Mouse (Mus musculus): Measurements from ENCODE around the gene Krtap1-3. TPM values are rescaled to one million over a fixed set of nuclear protein-coding genes. Genes with fewer than 3 reads are reported as not detected.

Krtap1-3 gene
- polyA plus RNA-seq, 1 experiment from 2014 or later, result not detected

Other genes with a start within 250 kb of the Krtap1-3 start
- not detected in 2 replicates for gene Krt27, start 240.2 kb downstream of the Krtap1-3 start, polyA plus RNA-seq (2015; fragmentation: Nextera tagmentation; extraction: Ambion mirVana)
- gene Krt28, start 216.4 kb downstream of the Krtap1-3 start, polyA plus RNA-seq (2015; fragmentation: Nextera tagmentation; extraction: Ambion mirVana), result 0.07 TPM in 1 of 2 replicates, not detected in the other
- gene Krt10, start 202.0 kb downstream of the Krtap1-3 start, polyA plus RNA-seq (2015; fragmentation: Nextera tagmentation; extraction: Ambion mirVana), result 15.5 and 16.4 TPM in 2 replicates
- gene Krt12, start 169.1 kb downstream of the Krtap1-3 start, polyA plus RNA-seq (2015; fragmentation: Nextera tagmentation; extraction: Ambion mirVana), result not detected in 2 replicates
- 101 and 110 TPM in 2 replicates for gene Krt20, start 153.2 kb downstream of the Krtap1-3 start, polyA plus RNA-seq (2015; fragmentation: Nextera tagmentation; extraction: Ambion mirVana)
- 18.4 and 19.6 TPM in 2 replicates for gene Krt23, start 98.2 kb downstream of the Krtap1-3 start, polyA plus RNA-seq (2015; fragmentation: Nextera tagmentation; extraction: Ambion mirVana)
- gene Krt39, start 70.0 kb downstream of the Krtap1-3 start, polyA plus RNA-seq (2015; fragmentation: Nextera tagmentation; extraction: Ambion mirVana), result not detected in 2 replicates
- gene Krt40, start 48.2 kb downstream of the Krtap1-3 start, polyA plus RNA-seq (2015; fragmentation: Nextera tagmentation; extraction: Ambion mirVana), result not detected in 2 replicates
- not detected in 2 replicates for gene Krtap3-3, start 40.5 kb downstream of the Krtap1-3 start, polyA plus RNA-seq (2015; fragmentation: Nextera tagmentation; extraction: Ambion mirVana)
- not detected in 2 replicates for gene Krtap3-2, start 34.5 kb downstream of the Krtap1-3 start, polyA plus RNA-seq (2015; fragmentation: Nextera tagmentation; extraction: Ambion mirVana)
- not detected in 2 replicates for gene Gm11939, start 31.9 kb downstream of the Krtap1-3 start, polyA plus RNA-seq (2015; fragmentation: Nextera tagmentation; extraction: Ambion mirVana)
- gene Krtap3-1, start 24.7 kb downstream of the Krtap1-3 start, polyA plus RNA-seq (2015; fragmentation: Nextera tagmentation; extraction: Ambion mirVana), result not detected in 2 replicates
- gene Krtap1-5, start 10.3 kb downstream of the Krtap1-3 start, polyA plus RNA-seq (2015; fragmentation: Nextera tagmentation; extraction: Ambion mirVana), result not detected in 2 replicates
- gene Krtap1-4, start 7.7 kb downstream of the Krtap1-3 start, polyA plus RNA-seq (2015; fragmentation: Nextera tagmentation; extraction: Ambion mirVana), result not detected in 2 replicates
- gene Krtap9-3, start 6.8 kb upstream of the Krtap1-3 start, polyA plus RNA-seq (2015; fragmentation: Nextera tagmentation; extraction: Ambion mirVana), result not detected in 2 replicates
- gene Gm11938, start 12.0 kb upstream of the Krtap1-3 start, polyA plus RNA-seq (2015; fragmentation: Nextera tagmentation; extraction: Ambion mirVana), result not detected in 2 replicates
- gene Gm11937, start 18.9 kb upstream of the Krtap1-3 start, polyA plus RNA-seq (2015; fragmentation: Nextera tagmentation; extraction: Ambion mirVana), result not detected in 2 replicates
- not detected in 2 replicates for gene Krtap2-4, start 23.5 kb upstream of the Krtap1-3 start, polyA plus RNA-seq (2015; fragmentation: Nextera tagmentation; extraction: Ambion mirVana)
- gene Gm11562, start 29.1 kb upstream of the Krtap1-3 start, polyA plus RNA-seq (2015; fragmentation: Nextera tagmentation; extraction: Ambion mirVana), result not detected in 2 replicates
- gene Krtap4-1, start 36.9 kb upstream of the Krtap1-3 start, polyA plus RNA-seq (2015; fragmentation: Nextera tagmentation; extraction: Ambion mirVana), result not detected in 2 replicates
- not detected in 2 replicates for gene Krtap4-2, start 43.7 kb upstream of the Krtap1-3 start, polyA plus RNA-seq (2015; fragmentation: Nextera tagmentation; extraction: Ambion mirVana)
- not detected in 2 replicates for gene Krtap4-7, start 52.8 kb upstream of the Krtap1-3 start, polyA plus RNA-seq (2015; fragmentation: Nextera tagmentation; extraction: Ambion mirVana)
- gene Gm11555, start 58.9 kb upstream of the Krtap1-3 start, polyA plus RNA-seq (2015; fragmentation: Nextera tagmentation; extraction: Ambion mirVana), result not detected in 2 replicates
- gene Gm11563, start 67.6 kb upstream of the Krtap1-3 start, polyA plus RNA-seq (2015; fragmentation: Nextera tagmentation; extraction: Ambion mirVana), result not detected in 2 replicates
- gene Krtap4-6, start 74.6 kb upstream of the Krtap1-3 start, polyA plus RNA-seq (2015; fragmentation: Nextera tagmentation; extraction: Ambion mirVana), result not detected in 2 replicates
- not detected in 2 replicates for gene Gm14190, start 99.4 kb upstream of the Krtap1-3 start, polyA plus RNA-seq (2015; fragmentation: Nextera tagmentation; extraction: Ambion mirVana)
- not detected in 2 replicates for gene Gm14180, start 143.0 kb upstream of the Krtap1-3 start, polyA plus RNA-seq (2015; fragmentation: Nextera tagmentation; extraction: Ambion mirVana)
- gene Gm11595, start 181.6 kb upstream of the Krtap1-3 start, polyA plus RNA-seq (2015; fragmentation: Nextera tagmentation; extraction: Ambion mirVana), result not detected in 2 replicates
- gene Krtap4-8, start 189.4 kb upstream of the Krtap1-3 start, polyA plus RNA-seq (2015; fragmentation: Nextera tagmentation; extraction: Ambion mirVana), result not detected in 2 replicates
- gene Krtap4-9, start 193.9 kb upstream of the Krtap1-3 start, polyA plus RNA-seq (2015; fragmentation: Nextera tagmentation; extraction: Ambion mirVana), result not detected in 2 replicates
- not detected in 2 replicates for gene Gm11596, start 202.1 kb upstream of the Krtap1-3 start, polyA plus RNA-seq (2015; fragmentation: Nextera tagmentation; extraction: Ambion mirVana)
- not detected in 2 replicates for gene Gm11569, start 207.6 kb upstream of the Krtap1-3 start, polyA plus RNA-seq (2015; fragmentation: Nextera tagmentation; extraction: Ambion mirVana)
- gene Gm11554, start 213.1 kb upstream of the Krtap1-3 start, polyA plus RNA-seq (2015; fragmentation: Nextera tagmentation; extraction: Ambion mirVana), result not detected in 2 replicates
- gene Krtap4-13, start 218.6 kb upstream of the Krtap1-3 start, polyA plus RNA-seq (2015; fragmentation: Nextera tagmentation; extraction: Ambion mirVana), result not detected in 2 replicates
- not detected in 2 replicates for gene Gm11564, start 224.3 kb upstream of the Krtap1-3 start, polyA plus RNA-seq (2015; fragmentation: Nextera tagmentation; extraction: Ambion mirVana)
- not detected in 2 replicates for gene 2300003K06Rik, start 246.7 kb upstream of the Krtap1-3 start, polyA plus RNA-seq (2015; fragmentation: Nextera tagmentation; extraction: Ambion mirVana)

All from intestine, embryonic 16.5 days (tissue).